Mouse (Mus musculus) lung, adult 2 months (tissue): ENCODE data around the gene Prdm2.

Source experiments
- CTCF ChIP-seq: fragments of 200-500 bp; IDR thresholded peaks from 2 replicates; pipeline ENCODE4 v1.5.1; 2011; ENCODE audit warnings: mild to moderate bottlenecking, low read length, control low read depth; ENCODE audit not compliant: insufficient read depth
- POLR2A ChIP-seq: fragments of 200-500 bp; IDR thresholded peaks from 2 replicates; pipeline ENCODE4 v1.6.1; 2011; ENCODE audit warnings: low read depth, mild to moderate bottlenecking, control low read depth, low read length, borderline replicate concordance; ENCODE audit errors: extremely low read depth

DNA sequence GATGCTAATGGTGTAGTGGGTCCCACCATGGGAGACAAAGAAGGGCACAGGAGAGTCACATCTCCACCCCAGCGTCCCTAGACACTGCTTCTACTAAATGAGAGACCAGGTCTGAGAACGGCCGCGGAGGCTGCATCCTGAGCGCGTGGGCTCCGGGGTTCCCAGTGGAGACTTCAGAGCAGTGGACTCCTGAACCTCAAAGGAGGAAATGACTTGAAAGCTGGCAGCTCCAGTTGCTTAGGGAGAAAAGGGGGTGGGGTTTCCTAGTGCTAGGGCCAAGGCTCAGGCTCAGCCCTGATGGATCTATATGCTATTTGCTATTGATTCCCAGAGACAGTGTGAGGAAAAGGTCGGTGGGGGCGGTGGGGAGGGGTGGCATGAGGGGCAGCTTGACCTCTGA, 104.2 kb downstream of the Prdm2 start:
- TF ChIP-seq CTCF = no peak
- TF ChIP-seq POLR2A = no peak
